Mouse (Mus musculus) erythroid progenitor cell, adult 5-6 weeks (primary cell): ENCODE measurements around the gene Irf9. TPM values are rescaled to one million over a fixed set of nuclear protein-coding genes. Genes with fewer than 3 reads are reported as not detected.

Experiments used
- ATAC-seq: replicated peaks from 2 replicates; pipeline ENCODE4 v1.8.0; 2016; ENCODE audit warnings: moderate number of reproducible peaks, mild to moderate bottlenecking, moderate TSS enrichment, inconsistent platforms; ENCODE audit not compliant: poor library complexity, low FRiP score, severe bottlenecking
- total RNA-seq, 2 experiments: library from RNA; stranded (forward) in 1 of 2; stranded (reverse) in 1 of 2; fragments of 150-400 nt in 1 of 2; fragments of 186-747, 209-891 nt in 1 of 2; gene quantifications; 2 replicates each; pipeline versions ENCODE4 v1.2.3 to v1.2.4; 2015 to 2017; ENCODE audit warnings: low replicate concordance in 2 of 2

Irf9 gene
- total RNA-seq, 2 experiments from 2014 or later = 70.8 to 106 TPM

DNA sequence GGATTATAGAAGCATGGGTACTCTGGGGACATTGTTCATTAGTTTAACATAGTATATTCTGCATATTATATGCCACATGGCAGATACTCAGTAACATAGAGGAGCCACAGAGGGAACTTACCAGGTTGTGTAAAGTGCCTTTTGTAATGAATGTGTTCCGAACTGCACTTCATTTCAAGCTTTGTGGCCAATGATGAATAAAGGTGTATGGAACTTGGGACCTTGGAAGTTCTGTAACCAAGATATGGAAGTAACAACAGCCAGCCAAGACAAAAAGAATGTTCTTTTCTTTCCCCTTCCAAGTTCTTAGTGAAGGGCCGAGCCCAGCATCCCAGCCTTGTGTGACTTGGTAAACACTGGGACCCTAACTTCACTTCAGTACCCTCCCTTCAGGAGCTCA is 46.5 kb downstream of the Irf9 start, which contains the start of gene Tssk4:
Gene Tssk4, plus strand, starts transcription at position 301 of the 400 bp plus-strand sequence.
- no peak for ATAC-seq

- ATAC-seq = no peak
These were observed 48.2 kb downstream of the Irf9 start for GRCm38 (mm10) chr14:55651528-55651927.

DNA sequence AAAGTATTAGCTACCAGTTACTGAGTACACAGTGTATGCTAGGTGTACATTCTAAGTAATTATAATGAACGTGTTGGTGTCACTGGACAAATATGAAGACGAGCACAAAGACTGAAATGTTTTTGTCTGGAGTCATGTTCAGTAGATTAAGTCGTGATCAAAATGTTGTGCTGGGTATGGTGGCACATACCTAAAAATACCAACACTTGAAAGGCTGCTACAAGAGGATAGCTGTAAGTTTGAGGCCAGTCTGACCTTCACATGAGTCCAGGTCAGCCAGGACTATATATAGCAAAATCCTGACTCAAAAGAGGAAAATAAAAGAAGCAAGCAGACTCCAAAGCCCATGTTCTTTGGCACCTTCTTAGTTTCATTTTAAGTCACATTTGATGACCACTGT is 53.6 kb downstream of the Irf9 start:
- ATAC-seq = no peak

- no peak for ATAC-seq
These were observed 54.6 kb downstream of the Irf9 start for GRCm38 (mm10) chr14:55658011-55658410.

Other genes starting within 250 kb of the Irf9 start
Only the 30 nearest of the 31 such genes appear.
- 15.5 and 26.4 TPM in 2 replicates for gene Dhrs4, start 124.8 kb upstream of the Irf9 start, total RNA-seq (2015; ENCODE audit: low replicate concordance)
- gene Dhrs4, start 124.8 kb upstream of the Irf9 start, total RNA-seq (2017; ENCODE audit: low replicate concordance) = 21.8 and 34.7 TPM in 2 replicates
- 0.42 TPM in 1 of 2 replicates, not detected in the other for gene Carmil3, start 112.9 kb upstream of the Irf9 start, total RNA-seq (2015; ENCODE audit: low replicate concordance)
- 0.13 TPM in 1 of 2 replicates, not detected in the other for gene Carmil3, start 112.9 kb upstream of the Irf9 start, total RNA-seq (2017; ENCODE audit: low replicate concordance)
- gene Cpne6, start 93.1 kb upstream of the Irf9 start, total RNA-seq (2015; ENCODE audit: low replicate concordance) = not detected in 2 replicates
- gene Cpne6, start 93.1 kb upstream of the Irf9 start, total RNA-seq (2017; ENCODE audit: low replicate concordance) = not detected in 2 replicates
- gene Nrl, start 78.6 kb upstream of the Irf9 start, total RNA-seq (2015; ENCODE audit: low replicate concordance) = 0.84 TPM in 1 of 2 replicates, not detected in the other
- 0.51 and 0.98 TPM in 2 replicates for gene Nrl, start 78.6 kb upstream of the Irf9 start, total RNA-seq (2017; ENCODE audit: low replicate concordance)
- 79.3 and 89.7 TPM in 2 replicates for gene Pck2, start 63.3 kb upstream of the Irf9 start, total RNA-seq (2015; ENCODE audit: low replicate concordance)
- gene Pck2, start 63.3 kb upstream of the Irf9 start, total RNA-seq (2017; ENCODE audit: low replicate concordance) = 112 and 125 TPM in 2 replicates
- gene Dcaf11, start 43.6 kb upstream of the Irf9 start, total RNA-seq (2015; ENCODE audit: low replicate concordance) = 31.0 and 44.0 TPM in 2 replicates
- gene Dcaf11, start 43.6 kb upstream of the Irf9 start, total RNA-seq (2017; ENCODE audit: low replicate concordance) = 20.2 and 39.3 TPM in 2 replicates
- gene A730061H03Rik, start 43.2 kb upstream of the Irf9 start, total RNA-seq (2015; ENCODE audit: low replicate concordance) = 6.5 TPM in 1 of 2 replicates, not detected in the other
- gene A730061H03Rik, start 43.2 kb upstream of the Irf9 start, total RNA-seq (2017; ENCODE audit: low replicate concordance) = not detected in 2 replicates
- not detected in 2 replicates for gene Fitm1, start 28.0 kb upstream of the Irf9 start, total RNA-seq (2015; ENCODE audit: low replicate concordance)
- gene Fitm1, start 28.0 kb upstream of the Irf9 start, total RNA-seq (2017; ENCODE audit: low replicate concordance) = not detected in 2 replicates
- gene Psme1, start 25.4 kb upstream of the Irf9 start, total RNA-seq (2015; ENCODE audit: low replicate concordance) = 287 and 391 TPM in 2 replicates
- gene Psme1, start 25.4 kb upstream of the Irf9 start, total RNA-seq (2017; ENCODE audit: low replicate concordance) = 37.7 and 64.8 TPM in 2 replicates
- 11.7 and 19.8 TPM in 2 replicates for gene Emc9, start 18.3 kb upstream of the Irf9 start, total RNA-seq (2015; ENCODE audit: low replicate concordance)
- gene Emc9, start 18.3 kb upstream of the Irf9 start, total RNA-seq (2017; ENCODE audit: low replicate concordance) = 3.3 and 14.8 TPM in 2 replicates
- 112 and 141 TPM in 2 replicates for gene Psme2, start 12.5 kb upstream of the Irf9 start, total RNA-seq (2015; ENCODE audit: low replicate concordance)
- 45.1 and 109 TPM in 2 replicates for gene Psme2, start 12.5 kb upstream of the Irf9 start, total RNA-seq (2017; ENCODE audit: low replicate concordance)
- 20.2 and 22.2 TPM in 2 replicates for gene Rnf31, start 11.9 kb upstream of the Irf9 start, total RNA-seq (2015; ENCODE audit: low replicate concordance)
- gene Rnf31, start 11.9 kb upstream of the Irf9 start, total RNA-seq (2017; ENCODE audit: low replicate concordance) = 31.8 and 34.7 TPM in 2 replicates
- 6.5 TPM in 1 of 2 replicates, not detected in the other for gene Rec8, start 14.5 kb downstream of the Irf9 start, total RNA-seq (2015; ENCODE audit: low replicate concordance)
- 1.4 and 7.7 TPM in 2 replicates for gene Rec8, start 14.5 kb downstream of the Irf9 start, total RNA-seq (2017; ENCODE audit: low replicate concordance)
- 29.9 and 46.5 TPM in 2 replicates for gene Ipo4, start 32.4 kb downstream of the Irf9 start, total RNA-seq (2015; ENCODE audit: low replicate concordance)
- gene Ipo4, start 32.4 kb downstream of the Irf9 start, total RNA-seq (2017; ENCODE audit: low replicate concordance) = 18.1 and 53.9 TPM in 2 replicates
- gene Gm49378, start 34.3 kb downstream of the Irf9 start, total RNA-seq (2015; ENCODE audit: low replicate concordance) = 12.3 and 17.2 TPM in 2 replicates
- gene Gm49378, start 34.3 kb downstream of the Irf9 start, total RNA-seq (2017; ENCODE audit: low replicate concordance) = 3.5 and 7.0 TPM in 2 replicates
- 39.8 and 58.4 TPM in 2 replicates for gene Tm9sf1, start 40.2 kb downstream of the Irf9 start, total RNA-seq (2015; ENCODE audit: low replicate concordance)
- gene Tm9sf1, start 40.2 kb downstream of the Irf9 start, total RNA-seq (2017; ENCODE audit: low replicate concordance) = 47.0 and 64.3 TPM in 2 replicates
- 6.5 TPM in 1 of 2 replicates, not detected in the other for gene Tssk4, start 46.6 kb downstream of the Irf9 start, total RNA-seq (2015; ENCODE audit: low replicate concordance)
- gene Tssk4, start 46.6 kb downstream of the Irf9 start, total RNA-seq (2017; ENCODE audit: low replicate concordance) = 1.3 and 2.5 TPM in 2 replicates
- gene Mdp1, start 56.9 kb downstream of the Irf9 start, total RNA-seq (2015; ENCODE audit: low replicate concordance) = 14.3 and 20.5 TPM in 2 replicates
- 2.3 and 14.9 TPM in 2 replicates for gene Mdp1, start 56.9 kb downstream of the Irf9 start, total RNA-seq (2017; ENCODE audit: low replicate concordance)
- 1.7 and 3.6 TPM in 2 replicates for gene Gmpr2, start 68.4 kb downstream of the Irf9 start, total RNA-seq (2015; ENCODE audit: low replicate concordance)
- gene Gmpr2, start 68.4 kb downstream of the Irf9 start, total RNA-seq (2017; ENCODE audit: low replicate concordance) = 9.0 and 14.1 TPM in 2 replicates
- gene Nedd8, start 68.6 kb downstream of the Irf9 start, total RNA-seq (2015; ENCODE audit: low replicate concordance) = 105 and 189 TPM in 2 replicates
- gene Nedd8, start 68.6 kb downstream of the Irf9 start, total RNA-seq (2017; ENCODE audit: low replicate concordance) = 102 and 138 TPM in 2 replicates
- gene Tinf2, start 78.2 kb downstream of the Irf9 start, total RNA-seq (2015; ENCODE audit: low replicate concordance) = 39.6 and 50.7 TPM in 2 replicates
- gene Tinf2, start 78.2 kb downstream of the Irf9 start, total RNA-seq (2017; ENCODE audit: low replicate concordance) = 31.5 and 57.4 TPM in 2 replicates
- gene Tgm1, start 110.4 kb downstream of the Irf9 start, total RNA-seq (2015; ENCODE audit: low replicate concordance) = 1.4 and 4.6 TPM in 2 replicates
- gene Tgm1, start 110.4 kb downstream of the Irf9 start, total RNA-seq (2017; ENCODE audit: low replicate concordance) = 1.8 TPM in 1 of 2 replicates, not detected in the other
- gene Rabggta, start 118.7 kb downstream of the Irf9 start, total RNA-seq (2015; ENCODE audit: low replicate concordance) = 2.9 and 6.3 TPM in 2 replicates
- 6.0 TPM in 1 of 2 replicates, not detected in the other for gene Rabggta, start 118.7 kb downstream of the Irf9 start, total RNA-seq (2017; ENCODE audit: low replicate concordance)
- 6.7 and 39.3 TPM in 2 replicates for gene Dhrs1, start 142.1 kb downstream of the Irf9 start, total RNA-seq (2015; ENCODE audit: low replicate concordance)
- gene Dhrs1, start 142.1 kb downstream of the Irf9 start, total RNA-seq (2017; ENCODE audit: low replicate concordance) = 0.76 and 10.4 TPM in 2 replicates
- 5.9 and 8.6 TPM in 2 replicates for gene Nop9, start 142.1 kb downstream of the Irf9 start, total RNA-seq (2015; ENCODE audit: low replicate concordance)
- 7.2 and 11.7 TPM in 2 replicates for gene Nop9, start 142.1 kb downstream of the Irf9 start, total RNA-seq (2017; ENCODE audit: low replicate concordance)
- not detected in 2 replicates for gene Cideb, start 154.9 kb downstream of the Irf9 start, total RNA-seq (2015; ENCODE audit: low replicate concordance)
- not detected in 2 replicates for gene Cideb, start 154.9 kb downstream of the Irf9 start, total RNA-seq (2017; ENCODE audit: low replicate concordance)
- not detected in 2 replicates for gene Ltb4r2, start 157.9 kb downstream of the Irf9 start, total RNA-seq (2015; ENCODE audit: low replicate concordance)
- gene Ltb4r2, start 157.9 kb downstream of the Irf9 start, total RNA-seq (2017; ENCODE audit: low replicate concordance) = not detected in 2 replicates
- gene Ltb4r1, start 162.4 kb downstream of the Irf9 start, total RNA-seq (2015; ENCODE audit: low replicate concordance) = 8.8 and 11.9 TPM in 2 replicates
- gene Ltb4r1, start 162.4 kb downstream of the Irf9 start, total RNA-seq (2017; ENCODE audit: low replicate concordance) = 2.8 and 8.9 TPM in 2 replicates
- not detected in 2 replicates for gene Adcy4, start 180.5 kb downstream of the Irf9 start, total RNA-seq (2015; ENCODE audit: low replicate concordance)
- not detected in 2 replicates for gene Adcy4, start 180.5 kb downstream of the Irf9 start, total RNA-seq (2017; ENCODE audit: low replicate concordance)
- 18.4 and 28.1 TPM in 2 replicates for gene Ripk3, start 185.3 kb downstream of the Irf9 start, total RNA-seq (2015; ENCODE audit: low replicate concordance)
- gene Ripk3, start 185.3 kb downstream of the Irf9 start, total RNA-seq (2017; ENCODE audit: low replicate concordance) = 2.3 and 33.1 TPM in 2 replicates